Mouse (Mus musculus) heart, adult 2 months (tissue): Measurements from ENCODE around the gene Gm35549.

Experiments used
- CTCF ChIP-seq: fragments of 200-600 bp; IDR thresholded peaks from 2 replicates; pipeline ENCODE4 v1.8.1; 2022; ENCODE audit warnings: antibody characterized with exemption, mild to moderate bottlenecking, moderate library complexity
- EP300 ChIP-seq: fragments of 200-500 bp; IDR thresholded peaks from 2 replicates; pipeline ENCODE4 v1.6.1; 2011; ENCODE audit warnings: low read depth, low read length, control low read depth; ENCODE audit not compliant: insufficient read depth
- POLR2A ChIP-seq: fragments of 200-500 bp; IDR thresholded peaks from 2 replicates; pipeline ENCODE4 v1.6.1; 2011; ENCODE audit warnings: mild to moderate bottlenecking, low read depth, low read length, control low read depth; ENCODE audit not compliant: insufficient read depth

DNA sequence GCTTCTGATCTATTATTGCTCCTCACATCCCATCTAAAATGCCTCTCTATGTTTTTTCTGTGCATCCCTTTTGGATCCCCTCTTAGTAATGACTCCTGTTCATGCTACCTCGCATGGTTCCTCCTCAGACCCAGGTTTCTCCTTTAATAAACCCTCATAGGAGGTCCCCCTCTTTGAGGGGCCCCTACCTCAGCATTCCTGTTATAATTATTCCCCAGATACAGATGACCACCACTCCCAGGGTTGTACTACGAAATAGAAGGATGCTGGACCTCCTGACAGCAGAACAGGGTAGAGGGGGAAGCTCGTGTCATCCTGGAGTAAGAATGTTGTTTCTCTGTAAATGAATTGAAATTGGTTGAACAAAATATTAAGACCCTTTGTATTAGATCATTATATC lies 41.5 kb upstream of the Gm35549 start, which contains the start of gene Zkscan7:
- TF ChIP-seq EP300: no peak
- TF ChIP-seq CTCF: no peak
- TF ChIP-seq POLR2A: no peak
